Mouse (Mus musculus) mouse embryonic stem cell (cell line): ENCODE measurements around the gene Nrxn2.

ENCODE experiments used
- in situ Hi-C, 2 experiments: fragments of 300-500 bp; cut with MboI; formaldehyde crosslinking; loops; 1 replicate in 1 of 2; 3 replicates in 1 of 2; pipeline ENCODE4 v1.14.3; 2019 to 2020; ENCODE audit warnings: low sequenced_read_pairs in 2 of 2, low pct_unique_long_range_greater_than_20kb in 1 of 2, mixed read lengths in 1 of 2; ENCODE audit not compliant: unreplicated experiment in 1 of 2

The Nrxn2 gene

GRCm38 (mm10) chr19:6428501-6429200 is 10.1 kb downstream of the Nrxn2 start:
- in situ Hi-C loops, result no loop called here

- in situ Hi-C loops, result no loop called here
Measured at GRCm38 (mm10) chr19:6443016-6443415, 24.5 kb downstream of the Nrxn2 start.

GRCm38 (mm10) chr19:6445761-6446423 is 27.4 kb downstream of the Nrxn2 start:
- in situ Hi-C loops, result no loop called here

GRCm38 (mm10) chr19:6446736-6447437 is 28.4 kb downstream of the Nrxn2 start:
- in situ Hi-C loops, result no loop called here

GRCm38 (mm10) chr19:6448752-6449151 is 30.2 kb downstream of the Nrxn2 start:
- in situ Hi-C loops, result no loop called here

GRCm38 (mm10) chr19:6449841-6450240 is 31.3 kb downstream of the Nrxn2 start:
- in situ Hi-C loops, result no loop called here

GRCm38 (mm10) chr19:6452030-6452494 is 33.5 kb downstream of the Nrxn2 start:
- in situ Hi-C loops, result no loop called here

- in situ Hi-C loops, result no loop called here
Measured at GRCm38 (mm10) chr19:6452672-6453310, 34.3 kb downstream of the Nrxn2 start.

GRCm38 (mm10) chr19:6453349-6453748 is 34.8 kb downstream of the Nrxn2 start:
- in situ Hi-C loops, result no loop called here

- in situ Hi-C loops, result no loop called here
Measured at GRCm38 (mm10) chr19:6454041-6454720, 35.6 kb downstream of the Nrxn2 start.

GRCm38 (mm10) chr19:6459504-6459903 is 41.0 kb downstream of the Nrxn2 start:
- in situ Hi-C loops, result no loop called here

- in situ Hi-C loops, result no loop called here
Measured at GRCm38 (mm10) chr19:6462841-6463240, 44.3 kb downstream of the Nrxn2 start.

- in situ Hi-C loops, result no loop called here
Measured at GRCm38 (mm10) chr19:6464306-6465071, 46.0 kb downstream of the Nrxn2 start.

- in situ Hi-C loops, result no loop called here
Measured at GRCm38 (mm10) chr19:6465090-6465489, 46.6 kb downstream of the Nrxn2 start.

- in situ Hi-C loops, result no loop called here
Measured at GRCm38 (mm10) chr19:6466945-6467344, 48.4 kb downstream of the Nrxn2 start.

- in situ Hi-C loops, result no loop called here
Measured at GRCm38 (mm10) chr19:6467374-6467979, 48.9 kb downstream of the Nrxn2 start.

- in situ Hi-C loops, result no loop called here
Measured at GRCm38 (mm10) chr19:6471630-6472029, 53.1 kb downstream of the Nrxn2 start.
